Mouse (Mus musculus): ENCODE results near the gene Gm20834.
"Not testable (repeated sequence)": the region's sequence is repeated elsewhere in the genome, so short reads cannot be mapped to it uniquely, and the experiment has no call there.

Gene Gm20834

DNA sequence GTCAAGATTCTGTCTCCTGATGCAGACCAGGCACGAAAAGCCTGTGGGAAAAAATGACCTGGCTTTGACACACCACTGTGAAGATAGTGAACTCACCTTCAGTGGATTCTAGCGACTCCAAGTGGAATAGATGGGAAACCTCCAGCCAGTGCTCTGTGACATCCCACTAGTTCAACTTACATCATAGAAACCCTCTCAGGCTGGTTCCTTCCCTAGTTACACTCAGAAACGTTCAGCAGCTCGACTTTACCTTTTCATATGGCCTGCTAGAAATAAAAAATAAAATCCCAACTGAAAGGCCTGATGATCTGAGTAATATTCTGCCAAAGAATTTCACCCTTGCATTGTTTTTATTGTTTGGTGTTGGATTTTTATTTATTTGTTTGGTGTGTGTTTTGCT, at the start of gene Gm20834:
Gm20834 (minus strand) TSS at position 101 of the 400 bp plus-strand sequence.
- DNase-seq (ENCODE audit: low read depth): not testable (repeated sequence)
